Mouse (Mus musculus) urinary bladder, postnatal 36 days (tissue): ENCODE measurements around the gene Pla2g16.
A peak's percentile ranks its signal among the peaks of the same experiment; 100 is the strongest.

Source experiments
- DNase-seq, 2 experiments: peaks; one replicate each; pipeline ENCODE4 v3.0.0; 2022; ENCODE audit warnings: low spot score in 2 of 2, mixed read lengths in 1 of 2

Pla2g16 gene

DNA sequence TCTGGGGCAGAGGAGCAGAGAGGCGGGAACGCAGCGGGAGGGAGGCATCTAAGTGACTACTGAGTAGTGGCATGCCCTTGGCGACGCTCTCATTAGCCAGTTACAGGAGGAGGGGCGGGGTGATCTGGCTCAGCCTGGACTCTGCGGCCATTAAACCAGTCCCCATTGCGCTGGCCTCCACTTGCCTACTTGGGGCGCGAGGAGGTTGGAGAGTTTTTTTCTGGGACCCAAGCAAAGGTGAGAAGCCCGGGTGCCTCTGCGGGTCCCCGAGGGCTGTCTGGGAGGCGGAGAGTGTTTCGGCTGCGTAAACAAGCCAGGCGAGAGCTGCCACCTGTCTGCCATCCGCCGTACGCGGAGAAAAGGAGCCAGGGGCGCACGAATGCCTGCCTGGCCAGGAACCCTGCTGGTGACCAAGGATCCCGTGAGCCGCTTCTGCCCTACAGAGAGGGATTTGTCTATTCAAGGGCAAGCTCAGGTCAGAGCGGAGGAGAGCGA is at the start of gene Pla2g16:
Gene Pla2g16, plus strand, starts transcription at position 132 of the 495 bp plus-strand sequence.
- DNase-seq = peak; percentile 68 to 80

DNA sequence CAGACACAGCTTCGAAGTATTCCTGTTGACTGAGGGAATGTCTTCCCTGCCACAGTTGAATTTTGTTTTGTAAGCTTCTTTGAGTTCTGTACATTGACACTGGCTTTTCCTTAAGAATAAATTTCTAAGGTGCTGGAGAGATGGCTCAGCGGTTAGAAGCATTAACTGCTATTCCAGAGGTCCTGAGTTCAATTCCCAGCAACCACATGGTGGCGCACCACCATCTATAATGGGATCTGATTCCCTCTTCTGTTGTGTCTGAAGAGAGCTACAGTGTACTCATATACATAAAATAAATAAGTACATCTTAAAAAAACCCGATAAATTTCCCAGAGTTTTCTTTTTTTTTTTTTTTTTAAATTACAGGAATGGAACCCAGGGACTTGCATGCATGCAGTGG is 49.2 kb upstream of the Pla2g16 start:
- DNase-seq = no peak

DNA sequence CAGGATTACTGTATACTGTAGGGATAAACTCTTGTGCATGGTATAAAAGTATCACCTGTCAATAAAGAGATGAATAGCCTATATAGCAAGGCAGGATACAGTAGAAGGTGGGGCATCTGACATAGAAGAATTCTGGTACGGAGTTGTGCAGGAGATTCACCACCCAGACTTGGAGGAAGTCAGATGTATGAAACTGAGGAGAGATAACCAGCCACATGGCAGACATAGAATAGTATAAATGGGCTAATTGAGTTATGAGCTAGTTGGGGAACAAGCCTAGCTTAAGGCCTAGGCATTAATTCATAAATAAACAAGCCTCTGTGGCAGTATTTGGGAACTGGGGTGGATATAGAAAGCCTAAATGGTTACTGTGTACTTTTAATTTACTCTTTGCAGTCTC is 40.8 kb upstream of the Pla2g16 start:
- DNase-seq = no peak

DNA sequence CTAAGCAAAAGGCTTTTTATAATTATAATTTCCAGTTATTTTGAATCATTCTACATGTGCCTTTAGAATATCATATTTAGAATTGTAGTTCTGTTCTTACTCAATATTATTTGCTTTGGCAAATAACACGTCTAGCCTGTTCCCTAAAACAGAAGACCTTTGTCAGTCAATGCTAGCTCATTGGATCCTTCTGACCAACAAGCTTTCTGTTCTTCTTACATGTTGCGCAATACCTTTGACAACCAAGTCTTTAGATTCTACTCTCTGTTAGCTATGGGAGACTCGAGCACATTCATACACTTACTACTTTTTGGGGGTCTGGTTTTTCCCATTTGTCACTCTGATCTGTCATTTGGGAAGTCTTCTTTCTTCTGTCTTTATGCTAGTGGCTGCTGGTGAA is 35.6 kb upstream of the Pla2g16 start:
- no peak for DNase-seq

DNA sequence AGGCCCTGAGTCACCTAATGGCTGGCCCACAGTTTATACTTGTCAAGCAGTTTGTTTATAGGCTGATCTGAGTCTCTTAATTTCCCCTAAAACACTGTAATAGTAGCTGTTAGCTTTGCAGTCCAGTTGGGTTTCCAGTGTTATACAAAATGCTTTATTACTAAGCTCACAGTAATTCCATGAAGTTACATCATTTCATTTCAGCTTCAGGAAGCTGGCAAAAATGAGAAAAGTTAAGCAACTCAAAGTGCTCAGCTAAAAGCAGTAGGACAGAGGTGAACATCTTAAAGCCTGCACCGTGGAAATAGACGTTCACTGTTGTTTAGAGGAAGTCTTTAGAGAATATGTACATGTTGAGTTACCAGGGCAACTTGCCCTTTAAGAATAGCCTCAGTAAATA is 34.4 kb upstream of the Pla2g16 start:
- DNase-seq = no peak

DNA sequence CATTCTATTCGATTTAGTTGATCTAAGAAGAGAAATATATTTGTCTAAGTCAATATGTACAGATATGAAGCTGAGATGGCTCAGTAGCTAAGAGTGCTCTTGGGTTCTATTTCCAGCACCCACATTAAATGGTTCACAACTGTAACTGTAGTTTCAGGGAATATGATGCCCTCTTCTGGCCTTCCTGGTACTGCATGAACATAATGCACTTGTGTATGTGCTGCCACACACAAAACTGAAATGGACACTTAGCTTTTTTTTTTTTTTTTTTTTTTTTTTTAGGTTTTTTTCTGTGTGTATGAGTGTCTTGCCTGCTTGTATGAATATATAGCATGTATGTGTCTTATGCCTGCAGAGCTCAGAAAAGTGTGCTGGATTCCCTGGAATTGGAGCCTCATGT is 34.0 kb upstream of the Pla2g16 start:
- no peak for DNase-seq

DNA sequence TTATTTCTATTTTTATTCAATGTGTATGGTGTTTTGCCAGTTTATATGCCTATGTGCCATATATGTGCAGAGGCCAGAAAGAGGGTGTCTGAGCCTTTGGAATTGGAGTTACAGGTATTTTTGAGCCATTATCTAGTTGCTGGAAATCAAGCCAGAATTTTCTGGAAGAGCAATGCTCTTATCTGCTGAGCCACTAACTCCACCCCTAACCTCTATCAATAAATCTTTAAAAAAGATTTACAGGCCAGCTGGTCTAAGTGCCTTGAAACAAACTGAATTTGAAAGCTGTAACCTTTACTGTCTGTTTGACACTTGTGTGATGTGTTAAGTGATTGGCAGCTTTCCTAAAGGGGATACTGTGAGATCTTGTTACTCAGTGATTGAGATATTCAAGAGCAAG is 33.5 kb upstream of the Pla2g16 start:
- DNase-seq = no peak

DNA sequence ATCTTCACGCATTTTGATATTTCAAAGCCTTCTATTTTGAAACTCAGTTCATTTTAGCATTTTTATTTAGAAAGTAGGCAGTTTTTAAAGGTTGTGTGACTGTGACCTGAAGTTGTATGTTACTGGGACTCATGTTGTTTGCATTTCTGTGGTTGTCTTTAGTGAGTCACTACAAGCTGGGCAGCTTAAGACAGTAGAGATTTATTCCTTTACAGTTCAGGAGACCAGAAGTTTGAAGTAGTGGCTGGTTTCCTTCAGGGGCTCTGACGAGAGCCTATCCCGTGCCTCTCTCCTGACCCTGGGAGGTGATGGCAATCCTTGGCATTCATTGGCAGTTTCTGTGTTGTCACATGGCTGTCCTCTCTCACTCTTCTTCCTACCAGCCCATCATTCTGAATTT is 32.4 kb upstream of the Pla2g16 start:
- no peak for DNase-seq

DNA sequence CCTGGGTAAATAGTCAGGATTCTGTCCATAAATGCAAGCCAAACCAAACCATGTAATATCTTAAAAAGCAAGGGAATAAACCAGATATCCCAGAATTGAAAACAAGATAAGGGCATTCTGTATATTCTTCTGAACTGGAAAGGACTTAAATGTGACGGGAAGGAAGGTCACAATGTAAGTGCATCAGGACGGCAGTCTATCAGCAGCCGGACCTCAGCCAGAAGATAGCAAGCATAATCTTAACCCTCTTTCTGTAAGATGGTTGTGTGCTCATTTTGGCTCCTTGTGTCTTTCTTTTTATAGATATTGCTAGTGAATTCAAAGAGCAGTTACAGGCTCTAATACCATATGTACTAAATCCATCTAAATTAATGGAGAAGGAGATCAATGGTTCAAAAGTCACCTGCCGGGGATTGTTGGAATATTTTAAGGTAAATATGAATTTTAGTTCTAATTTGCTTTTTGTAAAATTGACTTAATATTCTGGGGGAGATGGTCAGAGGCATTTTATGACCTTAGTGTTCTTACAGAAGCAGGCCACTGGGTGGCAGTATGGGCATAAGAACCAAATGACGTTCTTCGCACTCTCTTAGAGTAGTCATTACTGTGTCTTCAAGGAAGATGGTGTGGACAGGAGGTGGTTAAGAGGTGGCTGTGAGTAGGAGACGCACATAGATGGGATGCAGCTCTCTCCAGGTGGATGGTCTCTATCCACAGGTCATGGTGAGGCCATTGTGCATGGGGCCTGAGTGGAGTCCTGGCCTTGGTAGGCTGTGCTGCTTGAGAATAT is 28.4 kb upstream of the Pla2g16 start:
- peak; percentile 34 to 45 for DNase-seq

DNA sequence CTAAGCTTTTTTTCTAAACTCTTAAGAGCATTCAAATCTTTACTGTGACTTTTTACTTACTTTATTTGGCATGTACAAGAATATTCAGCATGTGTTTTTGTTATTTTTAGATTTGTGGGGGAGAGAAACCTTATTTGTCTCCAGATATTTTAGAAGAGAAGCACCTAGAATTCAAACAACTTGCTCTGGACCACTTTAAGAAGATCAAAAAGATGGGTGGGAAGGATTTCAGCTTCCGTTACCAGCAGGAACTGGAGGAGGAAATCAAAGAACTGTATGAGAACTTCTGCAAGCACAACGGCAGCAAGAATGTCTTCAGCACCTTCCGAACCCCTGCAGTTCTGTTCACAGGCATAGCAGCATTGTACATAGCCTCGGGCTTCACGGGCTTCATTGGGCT is 25.4 kb upstream of the Pla2g16 start:
- DNase-seq = no peak

DNA sequence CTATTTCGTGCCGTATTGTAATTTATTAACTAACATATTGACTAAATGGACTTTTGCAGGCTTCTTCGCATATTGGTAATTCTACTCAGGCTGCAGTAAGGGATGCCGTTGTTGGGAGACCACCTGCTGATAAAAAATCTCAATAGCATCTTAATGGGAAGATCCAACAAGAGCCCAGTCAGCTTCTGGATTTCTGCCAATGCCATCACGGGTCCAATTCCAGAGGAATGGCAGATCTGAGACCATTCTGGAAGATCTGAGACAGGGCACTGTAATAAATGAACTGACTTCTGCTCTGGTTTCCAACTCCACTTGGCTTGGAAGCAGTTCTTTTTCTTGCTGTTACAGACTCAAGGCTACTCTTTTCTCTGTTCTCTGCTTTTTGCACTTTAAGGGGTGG is 23.4 kb upstream of the Pla2g16 start:
- DNase-seq = no peak

DNA sequence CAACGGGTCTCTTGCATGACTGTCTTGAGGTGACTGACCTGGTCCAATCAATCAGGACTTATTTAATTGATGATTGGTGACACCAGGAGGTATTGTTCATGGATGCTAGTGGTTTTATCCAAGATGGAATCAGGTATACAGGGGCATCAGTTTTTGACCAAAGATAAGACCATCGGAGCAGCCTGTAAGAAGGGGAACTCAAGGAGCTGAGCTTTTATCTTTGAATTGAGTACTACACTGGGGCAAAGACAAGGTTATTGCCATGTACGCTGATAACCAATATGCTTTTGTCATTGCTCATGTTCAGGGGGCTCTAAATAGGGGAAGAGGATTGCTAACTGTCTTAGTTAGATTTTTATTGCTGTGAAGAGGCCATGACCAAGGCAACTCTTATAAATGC is 8.3 kb upstream of the Pla2g16 start:
- no peak for DNase-seq

DNA sequence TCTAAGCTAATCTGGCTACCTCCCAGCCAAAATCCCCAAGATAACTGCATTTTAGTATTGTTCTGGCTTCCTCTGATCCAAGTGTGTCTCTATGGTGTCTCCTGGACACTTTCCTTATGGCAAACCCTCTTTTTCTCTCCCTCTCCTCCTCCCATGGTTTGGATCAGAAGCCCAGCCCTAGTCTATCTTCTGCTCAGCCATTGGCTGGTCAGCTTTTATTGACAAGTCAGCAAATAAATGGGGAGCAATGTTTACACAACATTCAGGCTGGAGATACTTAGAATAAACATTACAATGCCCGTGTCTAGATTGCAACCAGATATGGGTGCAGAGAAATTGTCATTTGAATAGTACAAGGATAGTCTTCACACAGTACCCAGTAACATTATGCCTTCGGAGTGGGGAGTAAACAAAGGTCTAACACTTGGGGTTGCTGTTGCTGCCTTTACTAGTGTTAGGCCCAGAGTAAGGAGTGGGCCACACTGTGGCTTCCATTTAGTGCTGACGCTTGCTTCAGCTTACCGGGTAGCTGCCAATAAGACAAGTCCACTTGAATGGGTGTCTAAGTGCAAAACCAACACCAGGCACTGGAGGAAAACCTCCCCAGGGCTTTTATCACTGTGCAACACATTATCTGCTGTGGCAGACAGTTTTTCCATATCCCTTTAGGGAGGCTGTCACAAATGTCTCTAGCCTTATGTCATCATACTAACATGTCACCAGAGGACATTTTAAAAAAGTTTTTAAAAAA is 5.5 kb upstream of the Pla2g16 start:
- DNase-seq = no peak

DNA sequence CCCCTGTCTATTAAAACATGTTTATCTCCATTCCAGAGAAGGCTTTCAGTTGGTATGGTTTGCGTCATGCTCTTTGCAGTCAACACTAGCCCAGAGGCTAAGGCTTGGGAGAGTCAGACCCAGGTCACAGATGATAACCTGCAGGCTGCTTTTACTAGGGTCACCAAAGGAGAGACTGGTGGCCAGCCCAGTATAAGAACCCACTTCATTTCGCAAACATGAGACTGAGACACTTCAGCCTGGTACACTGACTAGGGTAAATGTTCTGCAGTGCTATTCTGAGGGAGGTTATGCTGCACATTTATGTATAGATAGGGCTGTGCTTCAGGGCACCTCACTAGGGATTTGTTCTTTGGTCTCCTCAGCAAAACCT is 5.0 kb upstream of the Pla2g16 start:
- no peak for DNase-seq

DNA sequence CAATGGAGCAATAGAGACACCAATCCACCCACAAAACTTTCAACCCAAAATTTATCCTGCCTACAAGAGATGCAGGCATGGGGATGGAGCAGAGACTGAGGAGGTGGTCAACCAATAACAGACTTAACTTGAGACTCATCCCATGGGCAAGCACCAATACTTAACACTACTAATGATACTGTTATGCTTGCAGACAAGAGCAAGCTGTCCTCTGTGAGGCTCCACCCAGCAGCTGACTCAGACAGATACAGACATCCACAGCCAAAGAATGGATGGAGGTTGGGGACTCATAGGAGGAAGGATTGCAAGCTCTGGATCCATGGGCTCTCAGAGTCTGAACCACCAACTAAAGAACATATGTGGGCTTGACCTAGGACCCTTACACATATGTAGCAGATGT is 3.8 kb upstream of the Pla2g16 start:
- no peak for DNase-seq

DNA sequence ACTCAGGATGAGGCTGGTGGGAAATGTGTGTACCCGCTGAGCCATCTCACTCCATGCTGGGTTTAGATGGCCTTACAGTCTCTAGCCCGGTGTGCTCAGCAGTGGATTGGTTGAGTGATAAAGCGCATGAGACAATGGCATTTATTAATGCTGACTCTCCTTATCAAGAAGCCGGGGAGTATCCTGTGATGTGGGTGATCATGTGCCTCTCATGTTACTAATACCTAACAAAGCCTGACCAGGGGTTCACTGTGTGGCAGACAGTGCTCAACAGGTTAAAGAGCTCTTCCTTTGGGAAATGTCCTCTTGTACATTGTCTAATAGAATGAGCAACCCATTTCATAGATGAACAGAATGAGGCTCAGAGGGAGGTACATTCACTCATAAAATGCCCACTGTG is 2.4 kb upstream of the Pla2g16 start:
- DNase-seq = no peak

DNA sequence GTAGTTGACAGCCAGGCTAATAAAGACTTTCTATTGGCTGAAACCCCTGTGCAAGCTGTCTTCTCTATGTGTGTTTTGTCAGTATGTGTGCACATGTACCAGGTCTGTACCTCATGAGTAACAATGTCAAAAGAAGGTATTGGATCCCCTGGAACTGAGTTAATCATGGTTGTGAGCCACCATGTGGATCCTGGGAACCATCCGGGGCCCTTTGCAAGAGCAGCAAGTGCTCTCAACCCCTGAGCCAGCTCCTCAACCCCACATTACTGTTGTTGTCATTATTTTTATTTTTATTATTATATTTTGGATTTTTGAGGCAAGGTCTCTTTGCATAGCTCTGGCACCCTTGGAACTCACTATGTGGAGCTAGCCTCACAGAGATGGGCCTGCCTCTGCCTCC is 618 bp upstream of the Pla2g16 start:
- no peak for DNase-seq

DNA sequence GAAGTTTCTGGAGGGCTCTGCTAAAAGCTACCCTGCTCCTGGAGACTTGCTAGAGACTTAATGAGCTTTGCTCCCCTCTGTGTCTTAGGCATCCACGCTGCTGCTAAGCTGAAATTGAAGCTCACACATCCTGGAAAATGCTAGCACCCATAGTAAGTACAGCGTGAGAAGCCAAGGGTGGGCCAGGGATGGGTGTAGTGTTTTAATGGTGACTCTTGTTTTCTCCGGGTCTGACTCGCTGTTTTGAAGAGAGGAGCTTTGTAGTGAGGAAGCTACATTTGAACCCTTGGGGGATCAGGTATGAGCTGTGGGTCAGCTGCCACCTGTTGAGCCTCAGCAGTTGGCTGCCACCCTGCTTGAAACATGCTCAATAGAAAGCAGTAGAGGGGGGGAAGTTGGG is 585 bp downstream of the Pla2g16 start:
- DNase-seq = peak in 1 of 2 experiments; percentile 13

DNA sequence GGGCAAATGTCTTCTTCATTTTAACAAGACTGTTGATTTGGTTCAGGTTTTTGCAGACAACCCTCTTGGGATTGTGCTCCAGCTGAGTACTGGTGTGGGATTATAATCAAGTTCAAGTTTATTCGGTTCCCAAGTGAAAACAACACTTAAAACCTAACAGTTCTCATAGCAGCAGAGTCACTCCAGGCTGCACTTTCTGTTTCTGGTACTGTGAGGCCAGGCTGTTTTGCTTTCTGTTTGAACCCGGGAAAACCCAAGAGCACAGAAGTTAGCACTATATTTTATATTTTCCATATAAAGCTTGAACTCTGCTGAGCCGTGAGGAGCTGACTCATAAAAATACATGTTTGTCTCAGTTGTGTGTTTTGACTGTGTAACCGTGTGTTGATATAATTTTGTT is 1.4 kb downstream of the Pla2g16 start:
- DNase-seq = no peak

DNA sequence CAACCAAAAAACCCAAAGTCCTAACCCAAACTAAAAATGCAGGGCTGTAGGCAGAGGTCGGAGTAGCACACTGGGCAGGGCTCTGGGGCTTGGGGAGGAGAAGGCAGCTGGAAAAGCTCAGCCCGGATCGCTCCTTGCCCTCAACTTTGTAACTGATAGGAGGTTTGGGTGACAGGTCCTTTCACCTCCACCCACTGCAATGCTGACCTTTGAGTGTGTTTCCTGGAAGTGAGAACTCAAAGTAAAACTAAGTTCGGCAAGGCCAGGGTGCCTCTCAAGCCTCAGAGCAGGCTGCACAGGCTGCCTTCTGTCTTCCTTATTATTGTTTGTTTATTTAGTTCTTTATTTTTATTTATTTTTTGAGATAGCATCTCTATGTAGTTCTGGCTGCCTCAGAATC is 2.7 kb downstream of the Pla2g16 start:
- no peak for DNase-seq

DNA sequence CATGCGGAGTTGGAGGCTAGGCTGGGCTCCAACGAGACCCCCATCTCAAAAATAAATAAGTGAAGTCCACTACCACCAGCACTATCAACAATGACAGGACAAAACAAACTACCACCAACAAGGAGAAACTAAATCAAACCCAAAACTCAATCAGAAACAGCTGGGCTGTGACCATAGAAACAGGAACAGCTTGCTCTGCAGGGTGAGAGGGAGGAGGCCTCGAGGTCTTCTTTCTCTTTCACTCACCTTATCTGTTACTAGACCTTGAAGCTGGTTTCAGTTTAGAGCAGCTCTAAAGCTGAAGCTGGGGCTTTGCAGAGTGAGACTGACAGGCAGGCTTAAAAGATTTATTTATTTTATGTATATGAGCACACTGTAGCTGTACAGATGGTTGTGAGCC is 4.2 kb downstream of the Pla2g16 start:
- no peak for DNase-seq

DNA sequence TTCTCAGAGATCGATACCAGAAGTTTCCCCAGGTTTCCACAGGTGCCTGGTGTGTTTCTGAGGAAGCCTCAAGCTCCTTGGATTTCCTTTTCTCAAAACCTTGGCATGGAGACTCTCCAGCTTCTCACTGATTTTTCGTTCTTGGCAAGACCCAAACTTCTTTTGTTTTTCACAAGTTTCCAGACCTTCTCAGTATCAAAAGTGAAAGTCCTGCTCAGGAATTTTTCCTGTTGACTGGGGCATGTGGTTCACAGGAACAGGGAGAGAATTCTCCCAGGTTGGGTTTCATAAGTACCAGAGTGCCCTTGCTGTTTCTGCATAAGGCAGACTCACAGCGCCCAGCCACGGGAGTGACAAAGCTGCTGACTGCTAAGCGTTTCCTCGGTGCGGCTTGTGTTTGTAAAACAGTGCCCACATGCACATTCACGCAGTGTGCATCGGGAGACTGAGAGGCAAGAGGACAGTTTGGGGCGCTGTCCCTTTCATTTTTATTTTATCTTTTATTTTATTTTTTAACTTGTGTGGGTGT is 5.4 kb downstream of the Pla2g16 start:
- DNase-seq = no peak

DNA sequence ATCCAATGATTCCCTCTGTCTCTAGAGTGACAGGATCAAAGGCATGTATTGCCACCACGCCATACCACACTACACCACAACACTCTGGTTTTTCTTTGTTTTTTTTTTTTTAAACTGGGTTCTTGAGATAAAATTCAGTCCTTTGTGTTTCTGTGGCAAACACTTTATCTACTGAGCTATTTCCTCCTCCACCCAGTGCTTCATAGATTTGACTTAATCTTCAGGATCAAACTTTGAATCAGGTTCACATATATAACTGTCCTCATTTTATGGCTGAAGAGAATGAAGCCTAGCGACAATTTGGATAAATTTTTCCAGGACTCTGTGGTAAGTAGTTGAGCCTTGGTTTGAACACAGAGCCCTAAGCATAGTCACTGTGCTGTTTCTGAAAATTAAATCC is 6.4 kb downstream of the Pla2g16 start:
- DNase-seq = no peak
